Mouse (Mus musculus): ENCODE data around the gene Stat1.

- TF ChIP-seq EP300 (IDR thresholded peaks at IDR 0.05; ENCODE audit: low read depth) (no peak), CTCF (IDR thresholded peaks at IDR 0.05; ENCODE audit: low read depth) (no peak)
These were observed 6.9 kb upstream of the Stat1 start for GRCm38 (mm10) chr1:52112301-52112700.
